Mouse (Mus musculus) right cerebral cortex, postnatal 25 days (tissue): ENCODE results near the gene Alkbh1.

Experiments used
- DNase-seq: peaks from one replicate; pipeline ENCODE4 v3.0.0; 2022

The Alkbh1 gene

GRCm38 (mm10) chr12:87379496-87379895, 64.3 kb downstream of the Alkbh1 start:
- DNase-seq: no peak
